Mouse (Mus musculus) embryonic fibroblast, embryonic 13.5 days (primary cell): ENCODE results near the gene Bola2. TPM values are rescaled to one million over a fixed set of nuclear protein-coding genes. Genes with fewer than 3 reads are reported as not detected.

Experiments used
- H3K27ac ChIP-seq: 2 replicates; pipeline ENCODE4 v1.5.1; 2012; ENCODE audit warnings: low read length, control low read depth, inconsistent platforms; ENCODE audit not compliant: insufficient read depth
- H3K4me1 ChIP-seq: 2 replicates; pipeline ENCODE4 v1.6.1; 2011; ENCODE audit warnings: low read length; ENCODE audit not compliant: control insufficient read depth, insufficient read depth
- H3K4me3 ChIP-seq: 2 replicates; pipeline ENCODE4 v1.5.1; 2011; ENCODE audit warnings: mild to moderate bottlenecking, control low read depth, low read length; ENCODE audit not compliant: insufficient read depth
- CTCF ChIP-seq: IDR thresholded peaks from 2 replicates; pipeline ENCODE4 v1.5.1; 2011; ENCODE audit warnings: mild to moderate bottlenecking, control low read depth, low read length, moderate library complexity, borderline replicate concordance; ENCODE audit not compliant: insufficient read depth
- POLR2A ChIP-seq: IDR thresholded peaks from 2 replicates; pipeline ENCODE4 v1.6.1; 2011; ENCODE audit warnings: low read depth, mild to moderate bottlenecking, control low read depth, low read length, moderate library complexity
- polyA plus RNA-seq: library from polyadenylated mRNA; stranded (reverse); fragments of >200 nt; gene quantifications from 2 replicates; pipeline ENCODE4 v1.2.4, GENCODE M21; 2011; ENCODE audit warnings: low read depth; ENCODE audit not compliant: missing spikeins, insufficient read length

The Bola2 gene
- 56.5 and 84.6 TPM in 2 replicates for polyA plus RNA-seq

DNA sequence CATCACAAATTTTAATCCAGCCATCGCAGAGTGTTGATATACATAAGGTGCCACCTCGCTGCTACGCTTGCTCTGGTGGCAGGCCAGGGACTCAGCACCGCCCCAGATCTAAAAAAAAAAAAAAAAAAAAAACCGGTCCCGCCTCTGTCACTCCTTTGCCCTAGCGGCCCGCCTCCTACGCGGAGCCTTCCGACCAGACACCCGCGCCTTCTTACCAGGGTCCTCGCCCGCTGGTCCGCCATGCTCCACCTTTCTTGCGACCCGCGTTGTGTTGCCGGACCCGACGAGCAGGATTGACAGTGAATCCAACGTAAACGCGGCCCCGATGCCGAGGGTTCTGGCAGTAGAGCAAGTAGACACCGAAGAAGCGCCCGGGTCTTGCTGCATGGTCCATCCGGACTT, at the start of gene Bola2:
Bola2 (plus strand) TSS at position 192 of the 402 bp plus-strand sequence.
- TF ChIP-seq POLR2A, result peak; percentile 79
- no peak for TF ChIP-seq CTCF
- H3K4me3 ChIP-seq, result peak within 1 kb of the TSS; percentile 86
- H3K4me1 ChIP-seq, result peaks cover 7% of the 10 kb centered on the region; the same call in 1 of the 2 replicates
- peak within 1 kb of the TSS; percentile 92 for H3K27ac ChIP-seq

DNA sequence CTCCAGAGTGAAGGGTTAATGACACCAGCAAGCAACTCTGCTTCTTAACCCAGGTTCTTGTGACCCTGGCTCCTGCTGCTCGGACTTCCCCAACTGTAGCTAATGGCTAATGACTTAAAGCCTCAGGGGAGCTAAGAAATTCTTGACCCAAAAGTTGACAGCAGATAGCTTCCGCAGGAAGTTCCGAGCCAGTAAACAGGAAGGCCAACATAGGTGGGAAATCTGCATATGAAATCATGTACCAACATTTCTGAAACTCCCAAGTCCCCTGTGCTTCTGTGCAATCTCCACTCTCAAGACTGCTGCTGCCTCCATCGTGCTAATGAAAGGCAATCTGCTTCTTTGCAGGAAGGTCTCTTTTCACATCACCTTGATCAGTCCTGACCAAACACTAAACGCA, 49.5 kb upstream of the Bola2 start:
- no peak overlapping the region for H3K27ac ChIP-seq
- H3K4me1 ChIP-seq, result peaks cover 2% of the 10 kb centered on the region; the same call in 1 of the 2 replicates
- no peak for TF ChIP-seq POLR2A
- TF ChIP-seq CTCF, result no peak
- H3K4me3 ChIP-seq, result no peak overlapping the region

DNA sequence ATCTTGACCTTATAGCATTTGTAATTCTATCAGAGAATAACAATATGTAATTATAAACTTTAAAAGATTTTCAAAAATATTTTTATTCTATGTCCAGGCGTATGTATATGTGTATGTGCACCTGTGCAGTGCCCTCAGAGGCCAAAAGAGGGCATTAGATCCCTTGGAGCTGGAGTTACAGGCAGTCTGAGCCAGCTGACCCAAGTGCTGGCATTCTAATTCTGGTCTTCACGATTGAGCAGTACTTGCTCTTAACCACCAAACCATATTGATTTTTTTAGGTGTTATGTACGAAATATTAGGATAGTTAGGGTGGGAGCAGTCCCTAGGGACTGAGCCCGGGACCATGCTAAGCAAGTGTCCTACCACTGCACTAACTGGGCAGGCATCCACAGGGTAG, 46.7 kb upstream of the Bola2 start:
- no peak overlapping the region for H3K4me3 ChIP-seq
- H3K27ac ChIP-seq, result no peak overlapping the region
- peaks cover 2% of the 10 kb centered on the region; the same call in 1 of the 2 replicates for H3K4me1 ChIP-seq
- TF ChIP-seq POLR2A, result no peak
- no peak for TF ChIP-seq CTCF

- TF ChIP-seq CTCF, result no peak
- TF ChIP-seq POLR2A, result peak; percentile 99
- Histone ChIP-seq H3K4me1 (peaks cover 2% of the 10 kb centered on the region; the same call in 1 of the 2 replicates), H3K27ac (peak within 1 kb of the TSS; percentile 49), H3K4me3 (peak within 1 kb of the TSS; percentile 62)
Measured at GRCm38 (mm10) chr7:126649231-126650051, 45.8 kb upstream of the Bola2 start, which contains the start of gene Sgf29. Sgf29 (plus strand) TSS chr7:126649309.

GRCm38 (mm10) chr7:126650852-126651251, 44.3 kb upstream of the Bola2 start:
- H3K4me3 ChIP-seq, result no peak overlapping the region
- H3K4me1 ChIP-seq, result peaks cover 2% of the 10 kb centered on the region; the same call in 1 of the 2 replicates
- no peak for TF ChIP-seq CTCF
- no peak for TF ChIP-seq POLR2A
- H3K27ac ChIP-seq, result no peak overlapping the region

DNA sequence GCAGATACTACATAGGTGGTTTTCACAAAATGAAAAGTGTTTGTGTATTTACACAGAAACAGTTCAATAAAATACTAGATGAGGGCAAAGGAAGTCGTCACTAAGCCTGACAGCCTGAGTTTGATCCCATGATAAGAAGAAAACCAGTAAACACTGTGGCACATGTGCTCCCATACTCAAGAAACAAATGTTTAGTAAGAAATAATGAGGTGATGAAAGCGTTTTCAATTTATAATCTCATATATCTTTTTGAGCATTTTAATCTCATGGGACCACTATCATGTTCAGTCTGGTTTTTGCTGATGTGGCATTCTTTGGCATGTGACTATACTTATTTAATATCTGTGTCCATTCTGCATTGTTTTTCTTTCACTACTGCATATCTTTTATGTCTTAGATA, 41.2 kb upstream of the Bola2 start:
- Histone ChIP-seq H3K4me1 (peaks cover 2% of the 10 kb centered on the region; the same call in 1 of the 2 replicates), H3K4me3 (no peak overlapping the region), H3K27ac (no peak overlapping the region)
- TF ChIP-seq CTCF (no peak), POLR2A (no peak)

DNA sequence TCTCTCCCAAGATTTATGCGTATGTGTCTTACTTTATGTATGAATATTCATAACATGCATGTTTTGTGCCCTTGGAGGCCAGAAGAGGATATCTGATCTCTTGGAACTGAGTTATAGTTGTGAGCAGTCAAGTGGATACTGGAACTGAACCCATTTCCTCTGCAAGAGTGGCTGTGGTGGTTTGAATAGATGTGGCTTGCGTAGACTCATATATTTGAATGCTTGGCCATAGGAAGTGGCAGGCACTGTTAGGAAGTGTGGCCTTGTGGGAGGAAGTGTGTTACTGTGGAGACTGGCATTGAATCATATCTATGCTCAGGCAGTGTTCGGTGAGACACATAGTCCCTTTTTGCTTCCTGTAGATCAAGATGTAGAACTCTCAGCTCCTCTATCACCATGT, 39.5 kb upstream of the Bola2 start:
- no peaks in the 10 kb centered on the region for H3K4me1 ChIP-seq
- TF ChIP-seq CTCF (no peak), POLR2A (no peak)
- H3K4me3 ChIP-seq, result no peak overlapping the region
- H3K27ac ChIP-seq, result no peak overlapping the region

DNA sequence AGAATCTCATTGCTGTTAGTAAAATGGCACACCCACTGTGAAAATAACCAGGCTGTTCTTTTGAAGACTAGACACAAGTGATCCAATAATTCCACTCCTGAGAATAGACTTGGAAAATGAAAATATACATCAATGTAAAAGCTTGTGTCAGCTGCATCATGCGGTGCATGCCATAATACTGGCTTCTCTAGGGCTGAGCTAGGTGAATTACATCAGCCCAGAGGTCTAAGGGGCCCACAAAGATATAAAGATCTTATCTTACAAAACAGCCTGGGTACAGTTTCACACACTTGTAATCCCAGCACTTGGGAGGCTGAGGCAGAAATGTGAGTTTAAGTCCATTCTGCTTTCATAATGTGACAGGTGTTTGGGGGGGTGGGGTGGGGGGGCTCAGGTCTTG, 37.7 kb upstream of the Bola2 start:
- Histone ChIP-seq H3K4me1 (no peaks in the 10 kb centered on the region), H3K4me3 (no peak overlapping the region), H3K27ac (no peak overlapping the region)
- TF ChIP-seq CTCF (no peak), POLR2A (no peak)

DNA sequence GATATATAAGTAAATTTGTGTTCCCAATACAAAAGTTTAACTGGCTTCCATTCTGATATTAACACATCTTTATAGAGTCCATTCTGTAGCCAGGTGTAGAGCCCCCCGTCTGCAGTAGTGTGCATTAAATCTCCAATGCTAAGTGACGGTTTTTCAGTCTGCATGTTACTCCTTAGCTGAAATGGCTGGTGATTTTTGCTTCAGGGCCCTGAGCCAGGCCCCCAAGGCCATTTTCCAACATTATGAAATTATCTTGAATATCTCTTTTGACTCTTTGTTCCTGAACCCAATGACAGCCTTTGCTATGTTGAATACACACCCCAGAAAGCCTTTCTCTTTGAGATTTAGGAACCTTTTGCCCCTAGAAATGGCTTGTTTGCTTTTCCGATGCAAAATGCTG, 35.4 kb upstream of the Bola2 start:
- no peak overlapping the region for H3K27ac ChIP-seq
- H3K4me1 ChIP-seq, result no peaks in the 10 kb centered on the region
- TF ChIP-seq POLR2A, result no peak
- no peak for TF ChIP-seq CTCF
- no peak overlapping the region for H3K4me3 ChIP-seq

DNA sequence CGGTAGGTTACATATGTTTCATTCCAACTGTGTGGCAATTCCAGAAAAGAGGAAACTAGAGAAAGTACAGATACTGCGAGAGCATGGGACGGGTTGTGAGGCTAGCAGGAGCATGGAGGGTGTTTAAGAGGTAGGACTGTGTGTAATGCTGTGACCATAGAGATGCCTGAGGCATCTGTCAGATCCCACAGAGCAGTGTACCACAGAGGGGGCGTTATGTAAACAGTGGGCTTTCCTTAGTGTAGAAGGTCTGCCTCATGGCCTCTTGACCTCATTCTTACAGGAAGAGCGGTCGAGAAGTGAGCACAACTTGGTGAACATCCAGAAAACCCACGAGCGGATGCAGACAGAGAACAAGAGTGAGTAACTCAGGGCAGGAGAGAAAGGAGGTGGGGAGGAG, 31.6 kb upstream of the Bola2 start:
- Histone ChIP-seq H3K4me3 (no peak overlapping the region), H3K4me1 (no peaks in the 10 kb centered on the region), H3K27ac (no peak overlapping the region)
- TF ChIP-seq CTCF (no peak), POLR2A (no peak)
